Mouse (Mus musculus) hindbrain, embryonic 11.5 days (tissue): ENCODE results near the gene 9930111J21Rik2. TPM values are rescaled to one million over a fixed set of nuclear protein-coding genes. Genes with fewer than 3 reads are reported as not detected.
"Not testable (repeated sequence)": the region's sequence is repeated elsewhere in the genome, so short reads cannot be mapped to it uniquely, and the experiment has no call there.

ENCODE experiments used
- ATAC-seq: fragments of 200-750 bp; cut with Nextera tagmentation; 2 replicates; pipeline ENCODE4 v1.8.0; 2017; ENCODE audit warnings: mild to moderate bottlenecking, moderate TSS enrichment, moderate library complexity; ENCODE audit not compliant: low FRiP score
- DNase-seq: peaks from one replicate; pipeline ENCODE4 v3.0.0-alpha.2; 2015; ENCODE audit warnings: low spot score
- H3K27ac ChIP-seq: fragments of 300-500 bp; sonication (generic); 2 replicates; pipeline ENCODE4 v1.5.1; 2014; ENCODE audit warnings: mild to moderate bottlenecking, low read depth, low read length
- H3K27me3 ChIP-seq: fragments of 300-500 bp; sonication (generic); 2 replicates; pipeline ENCODE4 v1.6.1; 2014; ENCODE audit warnings: mild to moderate bottlenecking, low read length, moderate library complexity, mixed read lengths; ENCODE audit not compliant: control insufficient read depth, insufficient read depth
- H3K36me3 ChIP-seq: fragments of 300-500 bp; sonication (generic); 2 replicates; pipeline ENCODE4 v1.6.1; 2014; ENCODE audit warnings: mild to moderate bottlenecking, low read length, moderate library complexity, mixed read lengths; ENCODE audit not compliant: control insufficient read depth, insufficient read depth
- H3K4me1 ChIP-seq: fragments of 300-500 bp; sonication (generic); replicated peaks from 2 replicates; pipeline ENCODE4 v1.6.1; 2014; ENCODE audit warnings: low read length, mixed read lengths; ENCODE audit not compliant: control insufficient read depth, insufficient read depth
- H3K4me2 ChIP-seq: fragments of 300-500 bp; sonication (generic); replicated peaks from 2 replicates; pipeline ENCODE4 v1.6.1; 2014; ENCODE audit warnings: mild to moderate bottlenecking, low read depth, low read length
- H3K4me3 ChIP-seq: fragments of 300-500 bp; sonication (generic); 2 replicates; pipeline ENCODE4 v1.5.1; 2014; ENCODE audit warnings: low read depth, low read length
- H3K9ac ChIP-seq: fragments of 300-500 bp; sonication (generic); 2 replicates; pipeline ENCODE4 v1.6.1; 2014; ENCODE audit warnings: low read depth, low read length
- H3K9me3 ChIP-seq: fragments of 300-500 bp; sonication (generic); 2 replicates; pipeline ENCODE4 v1.6.1; 2016; ENCODE audit warnings: low read length; ENCODE audit not compliant: control insufficient read depth
- WGBS: fragments of 180-500 bp; shearing (Covaris S2); extraction: QIAGEN DNeasy Blood & Tissue Kit; methylation state at CpG from one replicate; pipeline ENCODE4 v1.1.7; 2014; 5-methylcytosine and 5-hydroxymethylcytosine counted together
- polyA plus RNA-seq: library from polyadenylated mRNA; unstranded; fragments of >200 nt; fragmentation: Nextera tagmentation; extraction: Ambion mirVana; gene quantifications from 2 replicates; pipeline ENCODE4 v1.2.1, GENCODE M21; 2014

9930111J21Rik2 gene
- polyA plus RNA-seq, result 0.11 and 0.42 TPM in 2 replicates

DNA sequence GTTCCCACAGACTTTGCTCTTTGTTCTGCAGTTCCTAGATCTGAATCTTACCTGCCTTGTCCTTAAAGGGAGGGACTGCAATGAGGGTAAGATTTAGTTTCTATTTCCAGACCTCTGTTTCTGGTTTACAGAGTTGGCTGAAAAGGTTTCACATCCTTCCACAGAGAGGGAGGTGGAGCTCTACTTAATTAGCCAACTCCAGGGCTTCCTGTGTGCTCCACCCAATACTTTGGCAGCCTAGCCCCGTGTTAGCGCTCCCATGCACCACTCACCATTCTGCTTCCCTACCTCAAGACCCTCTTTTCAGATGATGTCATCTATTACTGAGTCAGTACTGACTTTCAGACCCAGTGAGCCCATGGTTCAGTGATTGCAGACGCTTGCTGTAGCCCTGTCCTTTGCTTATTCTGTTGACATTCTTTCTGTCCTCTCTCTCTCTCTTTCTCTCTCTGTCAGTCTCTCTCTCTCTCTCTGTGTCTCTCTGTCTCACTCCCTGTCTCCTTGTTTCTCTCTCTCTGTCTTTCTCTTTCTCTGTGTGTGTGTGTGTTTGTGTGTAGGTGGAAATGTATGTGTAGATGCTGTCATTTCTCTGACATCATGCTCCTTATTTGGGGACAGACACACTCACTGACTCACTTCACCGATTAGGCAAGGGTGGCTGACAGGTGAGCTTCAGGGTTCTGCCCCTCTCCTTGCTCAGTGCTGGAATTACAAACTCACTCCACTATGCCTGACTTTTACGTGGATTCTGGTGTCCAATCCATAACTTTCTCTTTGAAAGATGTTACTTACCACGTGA, at the start of gene 9930111J21Rik2:
9930111J21Rik2 (minus strand) TSS at position 150 of the 799 bp plus-strand sequence.
- whole genome bisulfite sequencing, result 100% methylated on average over 1 of the region's 6 CpGs
- DNase-seq, H3K27me3 ChIP-seq, H3K36me3 ChIP-seq, H3K4me1 ChIP-seq, H3K4me2 ChIP-seq, H3K4me3 ChIP-seq, ATAC-seq, H3K9ac ChIP-seq, H3K9me3 ChIP-seq, H3K27ac ChIP-seq: not testable (repeated sequence)

- Histone ChIP-seq H3K36me3 (no peaks in the 10 kb centered on the region), H3K9me3 (no peaks in the 10 kb centered on the region), H3K4me3 (no peak overlapping the region), H3K27me3 (no peaks in the 10 kb centered on the region), H3K9ac (no peak overlapping the region), H3K27ac (no peak overlapping the region), H3K4me1 (no peaks in the 10 kb centered on the region), H3K4me2 (no peak overlapping the region)
- ATAC-seq (no peak), DNase-seq (no peak)
- 77% methylated on average over 3 of the region's 3 CpGs for WGBS
Measured at GRCm38 (mm10) chr11:49100409-49100808, 49.4 kb upstream of the 9930111J21Rik2 start.

DNA sequence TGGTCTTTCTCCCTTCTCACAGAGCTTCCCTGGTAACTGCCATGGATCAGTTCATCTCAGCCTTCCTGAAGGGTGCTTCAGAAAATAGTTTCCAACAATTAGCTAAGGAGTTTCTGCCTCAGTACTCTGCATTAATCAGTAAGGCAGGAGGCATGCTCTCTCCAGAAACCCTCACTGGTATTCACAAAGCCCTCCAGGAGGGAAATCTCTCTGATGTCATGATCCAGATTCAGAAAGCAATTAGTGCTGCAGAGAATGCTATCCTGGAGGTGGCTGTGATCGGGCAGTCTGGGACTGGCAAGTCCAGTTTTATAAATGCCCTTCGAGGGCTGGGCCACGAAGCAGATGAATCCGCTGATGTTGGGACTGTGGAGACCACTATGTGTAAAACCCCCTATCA, 44.3 kb upstream of the 9930111J21Rik2 start:
- DNase-seq (no peak), ATAC-seq (no peak)
- no peak overlapping the region for H3K4me3 ChIP-seq
- no peak overlapping the region for H3K9ac ChIP-seq
- WGBS, result 81% methylated on average over 4 of the region's 4 CpGs
- no peaks in the 10 kb centered on the region for H3K27me3 ChIP-seq
- H3K4me1 ChIP-seq, result no peaks in the 10 kb centered on the region
- H3K4me2 ChIP-seq, result no peak overlapping the region
- no peak overlapping the region for H3K27ac ChIP-seq
- no peaks in the 10 kb centered on the region for H3K36me3 ChIP-seq
- H3K9me3 ChIP-seq, result no peaks in the 10 kb centered on the region

DNA sequence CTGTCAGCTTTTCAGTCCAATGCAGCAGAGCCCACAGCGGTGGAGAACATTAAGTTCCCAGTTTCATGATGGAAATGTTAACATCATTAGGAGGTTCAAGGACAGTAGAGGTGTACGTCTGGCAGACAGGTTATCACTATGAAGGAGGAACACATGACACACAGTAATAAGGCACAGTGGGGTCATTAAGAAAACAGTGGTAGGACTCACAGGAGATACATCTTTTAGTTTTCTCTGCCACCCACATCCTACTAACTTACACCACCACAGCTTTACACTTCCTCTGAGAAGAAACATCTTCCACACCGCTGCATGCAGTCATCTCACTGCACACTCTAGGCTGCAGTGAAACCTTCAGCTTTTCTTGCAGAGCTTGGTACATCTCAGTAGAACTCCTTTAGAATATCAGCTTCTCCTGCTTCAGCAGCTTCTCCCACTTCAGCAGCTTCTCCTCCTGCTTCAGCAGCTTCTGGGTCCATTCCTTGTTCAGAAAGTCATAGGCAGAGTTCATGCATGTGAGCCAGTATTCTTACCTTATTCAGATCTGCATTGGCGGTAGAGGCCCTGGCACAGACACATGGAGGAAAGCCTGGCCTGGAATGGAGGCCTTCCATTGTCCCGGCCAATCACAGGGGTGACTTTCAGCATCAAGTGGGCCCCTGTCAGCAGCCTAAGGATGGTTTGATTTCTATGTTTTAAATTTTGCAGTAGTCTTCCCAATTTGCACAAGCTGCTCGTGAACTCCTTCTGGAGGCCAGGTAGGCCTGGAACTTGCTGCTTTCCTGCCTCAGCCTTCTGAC, 43.0 kb upstream of the 9930111J21Rik2 start:
- Histone ChIP-seq H3K4me1 (no peaks in the 10 kb centered on the region), H3K27me3 (no peaks in the 10 kb centered on the region), H3K4me3 (no peak overlapping the region), H3K4me2 (no peak overlapping the region), H3K9me3 (no peaks in the 10 kb centered on the region), H3K27ac (no peak overlapping the region), H3K36me3 (no peaks in the 10 kb centered on the region), H3K9ac (no peak overlapping the region)
- no peak for ATAC-seq
- no peak for DNase-seq
- WGBS, result 92% methylated on average over 6 of the region's 6 CpGs

DNA sequence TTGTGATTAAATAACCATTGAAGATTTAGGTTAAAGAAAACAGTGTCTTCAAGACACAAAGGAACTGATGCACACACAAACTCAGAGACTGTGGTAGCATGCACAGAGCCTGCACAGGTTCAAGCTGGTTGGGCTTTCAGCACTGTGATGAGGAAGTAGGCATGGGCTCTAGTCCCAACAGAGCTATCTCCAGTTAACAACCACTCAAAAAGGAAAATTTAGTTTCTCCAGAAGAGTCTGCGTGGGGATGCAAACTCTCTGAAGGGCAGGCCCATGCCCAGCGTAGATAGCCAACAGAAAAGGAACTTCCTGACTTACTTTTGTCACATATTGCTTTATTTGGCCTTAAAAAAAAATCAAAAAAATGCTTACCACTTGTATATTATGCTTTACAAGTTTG, 41.7 kb upstream of the 9930111J21Rik2 start:
- 85% methylated on average over 2 of the region's 2 CpGs for WGBS
- H3K4me2 ChIP-seq, result no peak overlapping the region
- no peak overlapping the region for H3K9ac ChIP-seq
- no peak overlapping the region for H3K4me3 ChIP-seq
- no peaks in the 10 kb centered on the region for H3K36me3 ChIP-seq
- ATAC-seq, result no peak
- no peaks in the 10 kb centered on the region for H3K27me3 ChIP-seq
- no peaks in the 10 kb centered on the region for H3K4me1 ChIP-seq
- H3K9me3 ChIP-seq, result no peaks in the 10 kb centered on the region
- DNase-seq, result no peak
- H3K27ac ChIP-seq, result no peak overlapping the region

DNA sequence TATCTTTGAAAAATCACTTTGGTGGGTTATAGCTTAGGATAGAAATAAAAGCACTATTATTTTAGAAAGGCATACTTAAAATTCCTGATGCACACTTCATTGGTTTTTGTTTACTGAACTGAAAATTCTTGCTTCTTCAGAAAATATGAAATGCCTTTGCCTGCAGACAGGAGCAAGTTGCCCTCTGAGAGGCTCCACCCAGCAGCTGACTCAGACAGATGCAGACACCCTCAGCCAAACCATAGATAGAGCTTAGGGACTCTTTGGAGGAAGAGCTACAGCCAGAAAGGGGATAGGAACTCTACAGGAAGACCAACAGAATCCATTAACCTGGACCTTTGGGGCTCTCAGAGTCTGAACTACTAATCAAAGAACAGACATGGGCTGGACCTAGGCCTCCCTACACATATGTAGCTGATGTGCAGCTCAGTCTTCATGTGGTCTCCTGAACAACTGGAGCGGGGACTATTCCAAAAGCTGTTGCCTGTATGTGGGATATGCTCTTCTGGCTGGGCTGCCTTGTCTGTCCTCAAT, 41.1 kb upstream of the 9930111J21Rik2 start:
- Histone ChIP-seq H3K4me1 (no peaks in the 10 kb centered on the region), H3K4me2 (no peak overlapping the region), H3K9ac (no peak overlapping the region), H3K27me3 (no peaks in the 10 kb centered on the region), H3K36me3 (no peaks in the 10 kb centered on the region), H3K27ac (no peak overlapping the region), H3K9me3 (no peaks in the 10 kb centered on the region), H3K4me3 (no peak overlapping the region)
- ATAC-seq (no peak), DNase-seq (no peak)
- WGBS, result 88% methylated on average over 1 of the region's 1 CpGs

- no peak overlapping the region for H3K4me2 ChIP-seq
- no peaks in the 10 kb centered on the region for H3K27me3 ChIP-seq
- H3K27ac ChIP-seq, result no peak overlapping the region
- no peak for DNase-seq
- H3K36me3 ChIP-seq, result no peaks in the 10 kb centered on the region
- no peaks in the 10 kb centered on the region for H3K4me1 ChIP-seq
- no peak overlapping the region for H3K9ac ChIP-seq
- H3K9me3 ChIP-seq, result no peaks in the 10 kb centered on the region
- no peak overlapping the region for H3K4me3 ChIP-seq
- 87% methylated on average over 4 of the region's 4 CpGs for WGBS
- no peak for ATAC-seq
Measured at GRCm38 (mm10) chr11:49091171-49091570, 40.1 kb upstream of the 9930111J21Rik2 start.

DNA sequence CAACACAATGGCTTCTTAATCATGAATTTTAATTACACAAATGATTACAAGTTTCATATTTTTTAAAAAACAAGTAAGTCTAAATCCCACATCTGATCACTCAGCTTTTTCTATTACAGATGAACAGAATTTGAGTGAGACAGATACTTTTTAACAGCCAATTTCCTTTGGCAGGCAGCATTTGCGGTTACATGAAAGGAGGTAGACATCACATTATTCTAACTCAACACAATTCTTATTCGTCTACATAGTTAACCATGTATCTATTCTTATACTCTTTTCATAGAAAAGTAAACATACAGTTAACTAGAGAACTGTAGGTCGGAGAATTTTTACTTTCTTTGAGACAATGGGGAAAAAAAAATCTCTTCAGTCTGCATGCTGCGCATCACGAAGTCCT, 39.5 kb upstream of the 9930111J21Rik2 start:
- H3K4me1 ChIP-seq, result no peaks in the 10 kb centered on the region
- no peak for ATAC-seq
- no peaks in the 10 kb centered on the region for H3K27me3 ChIP-seq
- no peak overlapping the region for H3K4me2 ChIP-seq
- no peak overlapping the region for H3K27ac ChIP-seq
- no peaks in the 10 kb centered on the region for H3K9me3 ChIP-seq
- H3K9ac ChIP-seq, result no peak overlapping the region
- no peak overlapping the region for H3K4me3 ChIP-seq
- 96% methylated on average over 5 of the region's 5 CpGs for WGBS
- DNase-seq, result no peak
- H3K36me3 ChIP-seq, result no peaks in the 10 kb centered on the region
